Mouse (Mus musculus): ENCODE data around the gene Gbp2b. TPM values are rescaled to one million over a fixed set of nuclear protein-coding genes. Genes with fewer than 3 reads are reported as not detected.
A peak's percentile ranks its signal among the peaks of the same experiment; 100 is the strongest.
"Not testable (repeated sequence)": the region's sequence is repeated elsewhere in the genome, so short reads cannot be mapped to it uniquely, and the experiment has no call there.

Gene Gbp2b
- polyA plus RNA-seq, 1 experiment from 2014 or later = not detected

DNA sequence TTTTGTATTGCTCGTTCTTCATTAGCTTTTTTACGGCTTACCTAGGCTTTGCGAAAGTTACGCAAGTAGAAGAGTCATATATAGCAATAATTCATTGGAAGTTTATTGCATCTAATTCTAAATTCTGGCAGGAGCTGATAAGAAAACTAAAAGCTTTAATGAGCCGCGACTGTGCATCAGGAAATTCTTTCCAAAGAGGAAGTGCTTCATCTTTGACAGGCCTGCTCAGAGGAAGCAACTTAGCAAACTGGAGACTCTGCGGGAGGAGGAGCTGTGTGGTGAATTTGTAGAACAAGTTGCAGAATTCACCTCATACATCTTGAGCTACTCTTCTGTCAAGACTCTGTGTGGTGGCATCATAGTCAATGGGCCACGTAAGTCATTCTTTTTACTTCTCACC lies 35.7 kb downstream of the Gbp2b start:
- Histone ChIP-seq H3K4me1 (ENCODE audit: control insufficient read depth, insufficient read depth, low read length) (no peaks in the 10 kb centered on the region), H3K9ac (replicated peaks; ENCODE audit: low read length) (no peak overlapping the region), H3K9me3 (replicated peaks; ENCODE audit: control insufficient read depth, low read length) (no peaks in the 10 kb centered on the region), H3K4me2 (ENCODE audit: low read depth, low read length) (no peak overlapping the region), H3K4me3 (ENCODE audit: low read depth, low read length) (no peak overlapping the region), H3K27ac (replicated peaks; ENCODE audit: low read depth, low read length) (no peak overlapping the region), H3K36me3 (replicated peaks; ENCODE audit: control insufficient read depth, insufficient read depth, low read depth, low read length) (no peaks in the 10 kb centered on the region), H3K27me3 (ENCODE audit: control insufficient read depth, insufficient read depth, low read length) (no peaks in the 10 kb centered on the region)
- DNase-seq (ENCODE audit: low spot score) (no peak), ATAC-seq (replicated peaks; ENCODE audit: insufficient number of reproducible peaks, low FRiP score, low TSS enrichment, low read depth) (no peak)
- WGBS = 91% methylated on average over 8 of the region's 8 CpGs

DNA sequence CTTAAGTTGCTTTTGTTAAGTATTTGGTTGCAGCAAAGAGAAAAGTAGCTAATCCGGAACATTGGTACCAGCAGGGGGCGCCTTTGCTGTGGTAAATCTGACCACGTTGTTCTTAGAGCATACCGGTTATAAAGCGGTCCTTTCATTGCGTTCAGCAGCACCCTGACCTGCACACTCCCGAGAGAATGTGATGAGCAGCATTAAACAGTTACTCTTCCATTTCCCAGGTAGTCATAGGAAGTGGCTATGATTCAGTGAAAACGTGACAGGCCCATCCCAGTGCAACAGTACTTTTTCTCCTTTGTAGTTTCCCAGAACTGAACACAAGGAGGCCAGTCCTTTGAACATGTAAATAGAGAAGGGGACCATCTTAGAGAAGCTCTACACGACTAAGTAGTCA lies 45.6 kb downstream of the Gbp2b start:
- no peaks in the 10 kb centered on the region for H3K9me3 ChIP-seq (replicated peaks; ENCODE audit: control insufficient read depth, low read length)
- no peak overlapping the region for H3K4me3 ChIP-seq (ENCODE audit: low read depth, low read length)
- H3K27me3 ChIP-seq (ENCODE audit: control insufficient read depth, insufficient read depth, low read length) = no peaks in the 10 kb centered on the region
- H3K36me3 ChIP-seq (replicated peaks; ENCODE audit: control insufficient read depth, insufficient read depth, low read depth, low read length) = no peaks in the 10 kb centered on the region
- DNase-seq (ENCODE audit: low spot score) (peak; percentile 82), ATAC-seq (replicated peaks; ENCODE audit: insufficient number of reproducible peaks, low FRiP score, low TSS enrichment, low read depth) (no peak; the same call in 1 of the 2 replicates)
- H3K4me1 ChIP-seq (ENCODE audit: control insufficient read depth, insufficient read depth, low read length) = no peaks in the 10 kb centered on the region
- no peak overlapping the region for H3K9ac ChIP-seq (replicated peaks; ENCODE audit: low read length)
- H3K4me2 ChIP-seq (ENCODE audit: low read depth, low read length) = 0 out of 2 replicates have a peak overlapping the region, but pooled peaks have one; percentile 6
- 4% methylated on average over 9 of the region's 9 CpGs for WGBS
- H3K27ac ChIP-seq (replicated peaks; ENCODE audit: low read depth, low read length) = no peak overlapping the region

DNA sequence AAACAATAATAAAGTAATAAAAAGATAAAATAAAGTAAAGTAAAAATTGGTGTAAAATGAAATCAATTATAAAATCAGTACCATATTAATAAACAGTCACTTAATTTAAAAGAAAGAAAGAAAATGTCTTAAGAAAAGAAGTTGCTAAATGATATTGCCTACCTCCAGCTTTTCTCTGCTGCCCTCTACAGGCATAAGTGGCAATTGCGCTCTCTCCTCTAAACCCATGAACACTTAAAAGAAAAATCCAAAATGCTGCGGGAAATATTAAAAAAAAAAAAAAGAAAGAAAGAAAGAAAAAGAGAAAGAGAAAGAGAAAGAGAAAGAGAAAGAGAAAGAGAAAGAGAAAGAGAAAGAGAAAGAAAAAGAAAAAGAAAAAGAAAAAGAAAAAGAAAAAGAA lies 51.3 kb downstream of the Gbp2b start:
- not testable (repeated sequence) for H3K36me3 ChIP-seq (replicated peaks; ENCODE audit: control insufficient read depth, insufficient read depth, low read depth, low read length); H3K27me3 ChIP-seq (ENCODE audit: control insufficient read depth, insufficient read depth, low read length); H3K9me3 ChIP-seq (replicated peaks; ENCODE audit: control insufficient read depth, low read length); H3K4me2 ChIP-seq (ENCODE audit: low read depth, low read length); H3K9ac ChIP-seq (replicated peaks; ENCODE audit: low read length); ATAC-seq (replicated peaks; ENCODE audit: insufficient number of reproducible peaks, low FRiP score, low TSS enrichment, low read depth); H3K27ac ChIP-seq (replicated peaks; ENCODE audit: low read depth, low read length); H3K4me1 ChIP-seq (ENCODE audit: control insufficient read depth, insufficient read depth, low read length); H3K4me3 ChIP-seq (ENCODE audit: low read depth, low read length)
- 14% methylated on average over 2 of the region's 2 CpGs for WGBS
- DNase-seq (ENCODE audit: low spot score) = peak; percentile 79

DNA sequence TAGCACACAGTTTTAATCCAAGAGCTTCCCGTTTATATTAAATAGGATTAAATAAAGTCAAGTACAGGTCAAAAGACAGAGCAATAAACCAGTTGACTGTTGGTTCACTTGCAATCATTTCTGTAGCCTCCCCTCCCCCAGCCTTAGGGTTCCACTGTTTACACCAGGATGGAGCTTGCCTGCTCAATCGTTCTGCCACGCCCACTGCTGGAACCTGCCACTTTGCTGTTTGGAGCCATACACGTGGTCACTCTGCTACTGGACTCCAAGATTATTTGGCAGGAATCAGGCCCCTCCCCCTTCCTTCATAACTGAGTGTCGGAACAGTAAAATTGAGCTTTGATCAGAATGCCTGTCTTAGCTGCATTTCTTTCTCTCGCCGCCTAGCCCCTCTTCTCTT lies 53.2 kb downstream of the Gbp2b start:
- 75% methylated on average over 7 of the region's 7 CpGs for WGBS
- not testable (repeated sequence) for DNase-seq (ENCODE audit: low spot score); ATAC-seq (replicated peaks; ENCODE audit: insufficient number of reproducible peaks, low FRiP score, low TSS enrichment, low read depth)

DNA sequence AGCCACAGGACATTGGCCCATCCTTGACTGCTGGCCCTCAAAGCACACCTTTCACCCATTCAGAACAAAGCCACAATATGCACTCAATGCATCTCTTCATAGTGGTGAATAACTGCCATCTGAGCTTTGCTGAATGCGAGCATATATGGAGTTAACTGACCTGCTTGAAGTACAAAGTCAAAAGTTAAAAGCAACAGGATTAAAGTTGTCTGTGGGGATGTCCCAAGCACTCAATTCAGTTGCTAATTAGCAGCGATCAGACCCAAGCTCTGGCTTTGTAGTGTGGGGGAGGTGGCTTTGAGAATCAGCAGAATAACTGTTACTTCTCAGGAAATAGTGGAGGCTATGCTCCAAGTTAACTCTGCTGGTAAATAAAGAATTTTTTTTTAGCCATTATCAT lies 55.6 kb downstream of the Gbp2b start:
- ATAC-seq (replicated peaks; ENCODE audit: insufficient number of reproducible peaks, low FRiP score, low TSS enrichment, low read depth) = no peak

More for the DNA sequence above, 53.2 kb downstream of the Gbp2b start:
- H3K27ac ChIP-seq (replicated peaks; ENCODE audit: low read depth, low read length); H3K9me3 ChIP-seq (replicated peaks; ENCODE audit: control insufficient read depth, low read length); H3K4me3 ChIP-seq (ENCODE audit: low read depth, low read length); H3K27me3 ChIP-seq (ENCODE audit: control insufficient read depth, insufficient read depth, low read length); H3K9ac ChIP-seq (replicated peaks; ENCODE audit: low read length); H3K36me3 ChIP-seq (replicated peaks; ENCODE audit: control insufficient read depth, insufficient read depth, low read depth, low read length); H3K4me1 ChIP-seq (ENCODE audit: control insufficient read depth, insufficient read depth, low read length); H3K4me2 ChIP-seq (ENCODE audit: low read depth, low read length): not testable (repeated sequence)

DNA sequence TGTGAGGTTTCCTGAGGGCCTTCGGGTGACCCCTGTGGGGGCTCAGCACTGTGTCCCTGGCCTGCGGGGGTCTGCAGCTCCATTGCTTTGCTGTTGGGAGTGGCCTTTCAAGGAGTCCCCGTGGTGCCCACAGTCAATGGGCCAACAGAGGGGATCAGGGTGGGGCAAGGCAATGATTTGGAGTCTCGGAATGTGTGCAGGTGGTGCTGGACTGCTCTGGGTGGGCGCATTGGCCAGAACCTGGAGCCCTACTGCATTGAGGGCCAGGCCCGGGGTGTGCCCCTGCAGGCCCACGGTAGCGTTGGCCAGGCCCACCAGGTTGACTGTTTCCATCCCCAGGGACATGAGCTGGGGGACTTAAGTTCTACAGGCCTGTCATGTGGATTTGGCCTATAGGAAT lies 70.1 kb downstream of the Gbp2b start:
- 93% methylated on average over 8 of the region's 8 CpGs for WGBS
- no peak overlapping the region for H3K4me3 ChIP-seq (ENCODE audit: low read depth, low read length)
- no peak for ATAC-seq (replicated peaks; ENCODE audit: insufficient number of reproducible peaks, low FRiP score, low TSS enrichment, low read depth)

More for the DNA sequence above, 55.6 kb downstream of the Gbp2b start:
- Histone ChIP-seq H3K4me3 (ENCODE audit: low read depth, low read length) (no peak overlapping the region), H3K27me3 (ENCODE audit: control insufficient read depth, insufficient read depth, low read length) (no peaks in the 10 kb centered on the region), H3K4me1 (ENCODE audit: control insufficient read depth, insufficient read depth, low read length) (no peaks in the 10 kb centered on the region), H3K9ac (replicated peaks; ENCODE audit: low read length) (no peak overlapping the region), H3K4me2 (ENCODE audit: low read depth, low read length) (no peak overlapping the region), H3K9me3 (replicated peaks; ENCODE audit: control insufficient read depth, low read length) (no peaks in the 10 kb centered on the region), H3K36me3 (replicated peaks; ENCODE audit: control insufficient read depth, insufficient read depth, low read depth, low read length) (no peaks in the 10 kb centered on the region), H3K27ac (replicated peaks; ENCODE audit: low read depth, low read length) (no peak overlapping the region)
- no peak for DNase-seq (ENCODE audit: low spot score)
- WGBS = 27% methylated on average over 2 of the region's 2 CpGs

More for the DNA sequence above, 70.1 kb downstream of the Gbp2b start:
- H3K36me3 ChIP-seq (replicated peaks; ENCODE audit: control insufficient read depth, insufficient read depth, low read depth, low read length) = no peaks in the 10 kb centered on the region
- no peak overlapping the region for H3K4me2 ChIP-seq (ENCODE audit: low read depth, low read length)
- no peaks in the 10 kb centered on the region for H3K4me1 ChIP-seq (ENCODE audit: control insufficient read depth, insufficient read depth, low read length)
- H3K9me3 ChIP-seq (replicated peaks; ENCODE audit: control insufficient read depth, low read length) = no peaks in the 10 kb centered on the region
- no peak for DNase-seq (ENCODE audit: low spot score)
- no peak overlapping the region for H3K9ac ChIP-seq (replicated peaks; ENCODE audit: low read length)
- no peak overlapping the region for H3K27ac ChIP-seq (replicated peaks; ENCODE audit: low read depth, low read length)
- H3K27me3 ChIP-seq (ENCODE audit: control insufficient read depth, insufficient read depth, low read length) = no peaks in the 10 kb centered on the region

Small RNAs within 50 kb of the gene (microRNA-seq; reads per million reads assigned to microRNA genes)
- not detected for gene Mir6381 (ENCODE audit: borderline number of aligned reads)

Other genes starting within 250 kb of the Gbp2b start
- gene Pdlim5, start 199.2 kb upstream of the Gbp2b start, polyA plus RNA-seq (2014; fragmentation: Nextera tagmentation; extraction: Ambion mirVana) = 19.6 TPM in 2 replicates
- gene Gbp5, start 100.9 kb upstream of the Gbp2b start, polyA plus RNA-seq (2014; fragmentation: Nextera tagmentation; extraction: Ambion mirVana) = 0.20 TPM in 1 of 2 replicates, not detected in the other
- gene Gbp7, start 64.5 kb upstream of the Gbp2b start, polyA plus RNA-seq (2014; fragmentation: Nextera tagmentation; extraction: Ambion mirVana) = 1.4 and 2.1 TPM in 2 replicates
- 0.38 and 0.82 TPM in 2 replicates for gene Gbp3, start 34.8 kb upstream of the Gbp2b start, polyA plus RNA-seq (2014; fragmentation: Nextera tagmentation; extraction: Ambion mirVana)
- 0.15 and 0.25 TPM in 2 replicates for gene Gbp2, start 25.8 kb downstream of the Gbp2b start, polyA plus RNA-seq (2014; fragmentation: Nextera tagmentation; extraction: Ambion mirVana)
- 18.5 and 22.5 TPM in 2 replicates for gene Kyat3, start 106.2 kb downstream of the Gbp2b start, polyA plus RNA-seq (2014; fragmentation: Nextera tagmentation; extraction: Ambion mirVana)
- gene Gtf2b, start 170.2 kb downstream of the Gbp2b start, polyA plus RNA-seq (2014; fragmentation: Nextera tagmentation; extraction: Ambion mirVana) = 102 and 104 TPM in 2 replicates